Mouse (Mus musculus): ENCODE results near the gene Sv2c.
"Not testable (repeated sequence)": the region's sequence is repeated elsewhere in the genome, so short reads cannot be mapped to it uniquely, and the experiment has no call there.

Sv2c gene

GRCm38 (mm10) chr13:95968031-95968430 is 164.3 kb downstream of the Sv2c start:
- not testable (repeated sequence) for DNase-seq (ENCODE audit: low read depth, low spot score)

DNA sequence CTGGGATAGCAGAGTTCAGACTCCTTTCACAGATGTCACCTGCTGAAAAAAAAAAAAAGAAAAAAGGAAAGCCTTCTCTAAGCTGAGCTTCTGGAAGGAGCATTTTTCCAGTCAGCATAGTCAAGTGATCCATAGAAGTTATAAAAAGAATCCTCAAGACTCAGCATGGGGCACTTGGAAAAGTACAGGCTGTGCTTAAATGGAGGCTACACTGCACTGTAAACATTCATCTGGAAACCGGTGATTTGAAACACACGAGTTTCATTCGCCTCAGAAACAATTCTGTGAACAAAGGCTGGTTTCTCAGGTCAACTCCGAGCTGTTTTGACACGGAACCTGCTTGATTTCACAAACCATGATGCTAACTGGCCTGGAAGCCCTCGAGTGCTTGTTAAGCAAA is 165.6 kb downstream of the Sv2c start:
- DNase-seq (ENCODE audit: low read depth, low spot score), result no peak

DNA sequence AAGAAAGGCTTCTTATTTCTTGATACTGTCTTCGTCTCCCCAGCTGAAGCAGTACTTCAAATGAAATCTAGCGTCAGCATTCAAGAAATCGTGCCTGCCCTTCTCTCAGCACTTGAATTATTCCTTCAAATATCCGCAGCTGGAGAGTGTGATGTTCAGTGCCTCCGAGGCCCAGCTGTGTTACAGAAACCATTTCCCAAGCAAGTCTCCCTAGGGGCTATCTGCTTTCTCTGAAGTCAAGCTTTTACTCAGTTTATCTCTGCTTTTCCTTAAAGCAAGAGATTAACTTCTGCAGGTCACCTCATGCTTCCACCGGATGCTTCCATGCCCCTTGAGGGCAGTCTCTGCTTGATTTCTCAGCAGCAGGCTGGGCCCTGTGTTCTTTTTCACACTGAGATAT is 166.8 kb downstream of the Sv2c start:
- DNase-seq (ENCODE audit: low read depth, low spot score), result no peak

- DNase-seq (ENCODE audit: low read depth, low spot score), result no peak
Observed at GRCm38 (mm10) chr13:95965162-95965561, 167.2 kb downstream of the Sv2c start.

DNA sequence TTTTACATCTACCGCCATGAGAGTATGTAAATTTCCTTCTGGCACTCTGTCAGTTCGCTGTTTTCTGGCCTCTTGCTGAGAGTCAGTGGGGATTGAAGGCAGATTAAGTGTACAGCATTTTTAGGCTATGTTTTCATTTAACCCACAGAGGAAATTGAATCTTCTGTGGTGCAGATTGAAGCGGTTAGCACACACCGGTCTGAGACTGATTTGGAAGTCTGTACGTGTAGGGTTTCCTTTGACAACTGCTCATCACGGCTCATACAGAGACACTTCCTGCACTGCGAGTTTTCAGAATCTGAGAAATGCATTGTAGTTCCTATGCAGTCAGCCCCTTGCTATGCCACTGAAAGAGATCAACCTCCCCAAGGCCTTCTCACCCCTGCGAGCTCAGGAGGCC is 168.2 kb downstream of the Sv2c start:
- no peak for DNase-seq (ENCODE audit: low read depth, low spot score)

- no peak for DNase-seq (ENCODE audit: low read depth, low spot score)
Observed at GRCm38 (mm10) chr13:95963671-95964070, 168.7 kb downstream of the Sv2c start.

DNA sequence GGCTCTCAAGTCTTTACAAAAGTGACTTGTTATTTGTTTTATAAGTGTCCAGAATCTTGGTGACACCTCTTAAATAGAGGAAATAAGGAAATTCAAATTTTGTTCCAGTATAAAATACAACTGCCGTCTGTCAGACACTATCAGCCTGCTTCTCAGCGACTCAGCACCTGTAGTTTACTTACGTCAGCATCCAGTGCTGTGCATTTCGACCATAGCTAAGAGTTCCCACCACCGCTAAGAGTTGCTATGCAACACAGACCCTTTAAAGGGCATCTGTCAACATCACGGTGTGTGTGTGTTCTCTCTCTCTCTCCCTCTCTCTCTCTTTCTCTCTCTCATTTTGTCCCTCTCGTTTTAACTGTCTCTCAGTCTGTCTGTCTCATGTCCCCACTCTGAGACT is 170.5 kb downstream of the Sv2c start:
- no peak for DNase-seq (ENCODE audit: low read depth, low spot score)

GRCm38 (mm10) chr13:95961191-95961791 is 171.1 kb downstream of the Sv2c start:
- DNase-seq (ENCODE audit: low read depth, low spot score), result no peak

- no peak for DNase-seq (ENCODE audit: low read depth, low spot score)
Observed at GRCm38 (mm10) chr13:95960477-95961185, 171.7 kb downstream of the Sv2c start.

DNA sequence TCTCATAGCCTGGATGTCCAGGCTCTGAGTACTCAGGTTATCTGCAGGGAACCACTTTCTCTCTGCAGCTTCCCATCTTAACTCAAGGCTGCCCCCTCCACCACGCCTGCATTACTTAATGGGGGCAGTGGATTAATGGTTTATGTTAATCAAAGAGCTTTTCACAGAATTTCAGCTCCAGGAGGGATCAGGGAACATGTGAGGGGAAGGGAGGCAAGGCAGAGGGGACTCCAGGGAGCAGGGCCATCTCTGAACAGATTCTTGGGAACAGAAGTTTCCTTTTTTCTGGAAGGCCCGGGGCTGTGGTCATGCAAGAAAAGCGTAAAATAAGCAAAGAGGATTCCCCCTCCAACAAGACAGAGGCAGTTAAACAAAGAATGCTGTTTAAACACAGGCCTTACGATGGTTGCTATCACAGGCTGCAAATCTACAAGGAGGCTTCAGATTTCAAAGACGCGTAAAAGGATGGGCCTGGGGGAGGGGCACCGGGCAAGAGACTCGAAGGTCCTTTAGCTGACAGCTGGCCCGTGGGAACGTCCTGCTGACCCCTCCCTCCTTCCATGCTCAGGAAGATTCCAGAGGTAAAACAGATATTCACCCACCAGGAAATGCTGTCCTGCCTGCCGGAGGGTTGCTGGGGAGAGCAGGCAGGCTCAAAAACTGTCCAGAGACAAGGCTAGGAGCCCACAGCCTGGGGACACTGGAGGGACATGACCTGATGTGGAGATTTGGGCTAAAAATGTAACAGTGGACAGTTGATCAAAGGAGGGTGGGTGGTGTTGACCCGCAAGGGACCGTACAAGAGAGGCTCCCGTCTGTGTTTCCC is 172.5 kb downstream of the Sv2c start:
- DNase-seq (ENCODE audit: low read depth, low spot score), result no peak

GRCm38 (mm10) chr13:95957134-95957533 is 175.2 kb downstream of the Sv2c start:
- DNase-seq (ENCODE audit: low read depth, low spot score), result no peak

GRCm38 (mm10) chr13:95956327-95956781 is 176.0 kb downstream of the Sv2c start:
- DNase-seq (ENCODE audit: low read depth, low spot score), result no peak

GRCm38 (mm10) chr13:95955204-95955603 is 177.2 kb downstream of the Sv2c start:
- no peak for DNase-seq (ENCODE audit: low read depth, low spot score)

- no peak for DNase-seq (ENCODE audit: low read depth, low spot score)
Observed at GRCm38 (mm10) chr13:95953636-95954035, 178.7 kb downstream of the Sv2c start.

DNA sequence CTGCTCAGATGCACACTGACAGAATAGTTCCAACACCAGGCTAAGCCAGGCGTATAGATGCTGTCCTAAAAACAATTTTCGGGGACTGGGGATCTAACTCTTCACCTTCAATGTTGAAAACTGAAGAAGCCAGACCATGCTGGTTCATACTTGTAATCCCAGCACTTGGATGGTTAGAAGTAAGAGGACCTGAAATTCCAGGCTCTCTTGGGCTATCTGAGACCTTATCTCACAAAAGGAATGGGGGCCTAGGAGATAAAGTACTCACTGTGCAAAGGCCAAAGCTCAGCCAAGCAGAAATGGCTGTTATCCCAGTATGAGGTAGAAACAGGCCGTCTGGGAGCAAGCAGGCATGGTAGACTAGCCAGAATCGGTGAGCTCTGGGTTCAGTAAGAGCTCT is 180.1 kb downstream of the Sv2c start:
- DNase-seq (ENCODE audit: low read depth, low spot score), result no peak

DNA sequence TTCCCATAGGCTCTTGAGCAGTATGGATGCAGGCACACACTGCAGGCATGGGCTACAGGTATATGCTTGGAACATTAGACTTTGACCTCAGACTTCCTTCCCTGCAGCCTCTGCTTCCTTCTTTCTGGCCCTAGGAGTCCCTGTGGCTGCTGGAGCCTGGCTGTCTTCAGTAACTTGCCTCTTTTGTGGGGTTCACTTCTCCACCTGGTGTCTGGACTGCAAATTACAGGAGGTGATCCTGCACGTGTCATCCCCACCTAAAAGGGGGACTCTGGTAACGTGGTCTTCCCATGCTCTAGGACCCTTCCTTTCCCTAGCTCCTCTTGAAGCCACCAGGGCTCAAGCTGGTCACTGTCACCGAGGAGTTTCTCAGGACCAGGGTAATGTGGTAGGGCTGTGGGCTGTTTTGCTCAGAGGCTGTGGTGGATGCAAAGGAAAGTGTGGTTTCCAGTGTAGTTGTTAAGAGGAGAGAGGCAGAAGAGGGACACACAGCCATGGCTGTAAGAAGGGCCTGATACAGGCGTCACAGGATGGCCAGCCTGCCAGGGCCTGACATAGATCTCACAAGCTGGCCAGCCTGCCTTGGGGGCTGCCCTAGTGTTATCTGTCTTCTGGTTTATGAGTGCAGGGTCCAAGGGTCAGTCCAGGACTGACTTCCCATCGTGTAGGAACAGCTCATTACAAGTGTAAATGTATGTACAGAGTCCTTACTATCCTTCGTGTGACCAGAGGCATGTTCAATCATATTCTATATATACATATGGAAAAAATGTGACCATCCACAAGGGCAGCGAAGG is 181.1 kb downstream of the Sv2c start:
- DNase-seq (ENCODE audit: low read depth, low spot score), result peak; percentile 25

DNA sequence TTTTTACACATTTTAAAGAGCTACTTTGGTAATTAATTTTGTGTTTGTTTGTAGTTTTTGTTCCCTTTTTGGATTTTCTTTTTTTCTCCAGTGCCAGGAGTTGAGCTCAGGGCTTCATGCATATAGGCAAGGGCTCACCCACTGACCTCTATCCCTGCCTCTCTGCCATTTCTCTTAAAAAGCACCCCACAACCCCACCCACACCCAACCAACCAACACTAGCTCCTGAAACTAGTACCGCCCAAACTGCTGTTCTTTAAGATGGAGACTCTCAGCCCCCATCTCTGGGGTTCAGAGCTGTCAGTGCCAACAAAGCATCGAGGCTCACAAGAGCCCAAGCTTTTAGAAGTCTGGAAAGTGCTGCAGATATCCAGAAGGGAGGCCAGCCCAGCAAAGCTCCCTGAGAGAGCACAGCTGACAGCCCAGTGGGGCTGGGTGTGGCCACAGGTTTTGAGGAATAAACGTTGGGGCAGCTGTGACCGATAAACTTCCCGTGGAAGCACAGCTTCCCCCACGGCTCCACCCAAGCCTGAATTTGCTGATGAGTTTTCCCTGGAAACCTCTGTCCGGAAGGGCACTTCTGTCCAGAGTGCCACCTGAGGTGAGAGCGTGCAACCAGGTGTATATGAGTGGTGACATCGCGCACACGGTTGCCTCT is 181.8 kb downstream of the Sv2c start:
- DNase-seq (ENCODE audit: low read depth, low spot score), result no peak

DNA sequence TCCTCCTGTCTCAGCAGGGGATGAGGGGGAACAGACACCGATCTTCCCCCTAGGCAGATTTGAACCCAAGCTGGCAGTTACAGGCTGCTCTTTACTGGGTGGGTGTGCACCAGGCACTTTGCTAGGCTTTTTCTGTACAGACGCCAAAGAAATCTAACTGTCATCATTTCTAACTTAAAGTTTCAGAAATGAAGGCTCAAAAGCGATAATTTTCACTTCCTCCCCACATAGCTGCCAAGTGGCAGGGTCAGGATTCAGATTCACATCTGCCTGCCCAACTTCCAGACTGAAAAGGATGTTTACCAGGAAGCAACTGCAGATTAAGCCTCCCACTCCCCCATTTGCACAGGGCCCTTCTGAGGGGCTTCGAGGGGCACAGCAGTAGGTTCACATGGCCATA is 183.0 kb downstream of the Sv2c start:
- no peak for DNase-seq (ENCODE audit: low read depth, low spot score)

DNA sequence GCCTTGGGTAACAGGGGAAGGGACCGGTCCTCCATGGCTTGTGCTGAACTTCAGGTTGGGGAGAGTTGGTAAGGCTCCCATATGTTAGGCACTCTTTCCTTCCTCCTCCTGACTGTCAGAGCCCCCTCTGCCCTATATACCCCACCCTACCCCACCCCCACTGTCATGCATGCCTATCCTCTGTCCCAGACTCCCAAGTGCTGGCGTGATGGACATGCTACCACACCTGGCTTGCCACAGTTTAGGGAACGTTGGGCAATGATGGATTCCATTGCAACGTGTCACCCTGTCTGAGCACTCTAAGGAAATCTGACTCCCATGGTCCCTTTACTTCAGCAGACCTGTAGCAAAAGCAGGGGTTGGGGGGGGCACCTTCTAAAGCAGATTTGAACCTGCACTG is 183.6 kb downstream of the Sv2c start:
- no peak for DNase-seq (ENCODE audit: low read depth, low spot score)

DNA sequence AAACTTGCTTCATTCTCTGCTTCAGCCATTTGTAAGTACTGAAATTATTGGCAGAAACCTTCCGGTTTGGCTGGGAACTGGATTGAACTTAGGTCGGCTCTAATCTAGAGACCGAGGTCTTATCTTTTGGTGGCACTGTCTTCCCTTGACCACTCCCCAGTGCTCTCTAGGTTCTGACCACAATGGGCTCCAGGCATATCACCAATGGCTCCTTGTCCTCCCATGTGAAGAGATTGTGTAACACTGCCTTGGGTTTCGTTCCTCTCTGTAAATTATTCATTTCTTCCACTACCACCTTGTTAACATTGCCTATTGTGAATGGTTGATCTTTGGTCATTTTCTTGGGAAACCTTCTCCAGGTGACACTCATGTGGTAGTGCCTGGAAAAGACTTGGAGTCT is 184.0 kb downstream of the Sv2c start:
- DNase-seq (ENCODE audit: low read depth, low spot score), result no peak

DNA sequence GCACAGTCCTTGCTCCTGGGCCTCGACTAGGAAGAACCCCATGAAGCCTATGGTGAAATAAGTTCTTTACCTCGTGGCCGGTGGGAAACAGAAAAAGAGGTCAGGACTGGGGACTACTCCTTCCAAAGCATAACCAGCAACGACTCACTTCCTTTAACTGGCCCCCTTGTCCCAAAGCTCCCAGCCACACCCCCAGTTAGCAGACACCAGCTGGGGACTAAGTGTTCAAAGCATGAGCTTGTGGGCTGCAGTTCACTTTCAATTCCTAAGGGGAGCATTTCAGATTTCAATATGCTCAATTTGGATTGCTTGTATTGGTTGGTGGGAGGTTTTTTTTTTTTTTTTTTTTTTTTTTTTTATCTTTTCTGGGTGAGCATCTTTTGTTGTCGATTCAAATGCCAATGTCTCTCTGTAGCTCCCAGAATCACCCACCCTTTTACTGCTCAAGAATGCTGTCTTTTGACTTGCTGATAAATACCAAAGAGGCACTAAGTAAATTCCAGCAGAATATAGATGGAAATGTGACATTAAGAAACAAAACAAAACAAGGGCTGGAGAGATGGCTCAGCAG is 186.4 kb downstream of the Sv2c start:
- DNase-seq (ENCODE audit: low read depth, low spot score), result no peak
